Mouse (Mus musculus) kidney, embryonic 15.5 days (tissue): ENCODE data around the gene Mcm5. TPM values are rescaled to one million over a fixed set of nuclear protein-coding genes. Genes with fewer than 3 reads are reported as not detected.

Source experiments
- ATAC-seq: fragments of 200-750 bp; cut with Nextera tagmentation; replicated peaks from 2 replicates; pipeline ENCODE4 v1.8.0; 2017; ENCODE audit warnings: moderate TSS enrichment; ENCODE audit not compliant: low FRiP score
- H3K27ac ChIP-seq: fragments of 300-500 bp; sonication (generic); 2 replicates; pipeline ENCODE4 v1.5.1; 2015; ENCODE audit warnings: mild to moderate bottlenecking, inconsistent platforms
- H3K27me3 ChIP-seq: fragments of 300-500 bp; sonication (generic); 2 replicates; pipeline ENCODE4 v1.6.1; 2015; ENCODE audit warnings: inconsistent platforms
- H3K36me3 ChIP-seq: fragments of 300-500 bp; sonication (generic); 2 replicates; pipeline ENCODE4 v1.6.1; 2015; ENCODE audit warnings: inconsistent platforms
- H3K4me1 ChIP-seq: fragments of 300-500 bp; sonication (generic); 2 replicates; pipeline ENCODE4 v1.6.1; 2015; ENCODE audit warnings: inconsistent platforms
- H3K4me2 ChIP-seq: fragments of 300-500 bp; sonication (generic); 2 replicates; pipeline ENCODE4 v1.6.1; 2015; ENCODE audit warnings: moderate library complexity, mild to moderate bottlenecking, inconsistent platforms
- H3K4me3 ChIP-seq: fragments of 300-500 bp; sonication (generic); replicated peaks from 2 replicates; pipeline ENCODE4 v1.5.1; 2015; ENCODE audit warnings: mild to moderate bottlenecking, inconsistent platforms
- H3K9ac ChIP-seq: fragments of 300-500 bp; sonication (generic); 2 replicates; pipeline ENCODE4 v1.6.1; 2015; ENCODE audit warnings: mild to moderate bottlenecking, inconsistent platforms
- H3K9me3 ChIP-seq: fragments of 300-500 bp; sonication (generic); replicated peaks from 2 replicates; pipeline ENCODE4 v1.6.1; 2016; ENCODE audit warnings: inconsistent platforms
- WGBS: fragments of 180-500 bp; shearing (Covaris S2); methylation state at CpG from one replicate; pipeline ENCODE4 v1.1.7; 2015; ENCODE audit warnings: mixed read lengths; 5-methylcytosine and 5-hydroxymethylcytosine counted together
- polyA plus RNA-seq: library from polyadenylated mRNA; unstranded; fragments of >200 nt; fragmentation: Nextera tagmentation; extraction: Ambion mirVana; gene quantifications from 2 replicates; pipeline ENCODE4 v1.2.1, GENCODE M21; 2015

Gene Mcm5
- 173 and 194 TPM in 2 replicates for polyA plus RNA-seq

DNA sequence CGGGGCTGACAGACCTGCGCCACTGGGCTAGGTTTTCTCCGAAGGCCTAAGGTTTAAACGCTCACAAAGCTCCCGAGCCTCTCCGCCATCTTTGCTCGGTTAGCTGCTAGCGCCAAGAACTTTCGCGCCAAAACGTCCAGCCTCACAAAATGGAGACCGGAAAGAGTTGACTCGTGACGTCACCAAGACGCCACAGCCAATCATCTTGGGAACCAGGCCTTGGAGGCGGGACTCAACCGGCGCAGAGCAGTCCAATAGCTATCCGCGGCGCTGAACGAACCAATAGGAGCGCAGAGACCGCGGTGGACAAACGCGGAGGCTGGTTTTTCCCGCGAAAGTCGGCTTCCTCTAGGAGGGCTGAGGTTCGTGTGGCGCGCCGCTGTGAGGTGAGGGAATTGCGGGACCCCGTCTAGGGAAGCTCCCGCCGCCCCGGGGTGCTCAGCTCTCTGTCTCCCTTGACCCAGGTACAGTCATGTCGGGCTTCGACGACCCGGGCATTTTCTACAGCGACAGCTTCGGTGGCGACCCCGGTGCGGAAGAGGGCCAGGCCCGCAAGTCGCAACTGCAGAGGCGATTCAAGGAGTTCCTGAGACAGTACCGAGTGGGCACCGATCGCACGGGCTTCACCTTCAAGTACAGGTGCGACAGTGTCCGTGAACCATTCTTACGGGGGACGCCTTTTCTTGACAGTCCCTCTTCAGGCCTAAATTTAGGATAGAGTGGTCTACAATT, at the start of gene Mcm5:
Gene Mcm5 (plus strand): TSS at position 334 of the 732 bp plus-strand sequence.
- Histone ChIP-seq H3K36me3 (peaks cover 35% of the 10 kb centered on the region), H3K4me3 (peak within 1 kb of the TSS; percentile 83), H3K27me3 (no peaks in the 10 kb centered on the region), H3K4me2 (peak within 1 kb of the TSS; percentile 71), H3K9me3 (no peaks in the 10 kb centered on the region), H3K4me1 (peaks cover 31% of the 10 kb centered on the region), H3K9ac (peak within 1 kb of the TSS; percentile 70), H3K27ac (peak within 1 kb of the TSS; percentile 86)
- under 1% methylated on average over 59 of the region's 59 CpGs for WGBS
- ATAC-seq, result peak; percentile 98

DNA sequence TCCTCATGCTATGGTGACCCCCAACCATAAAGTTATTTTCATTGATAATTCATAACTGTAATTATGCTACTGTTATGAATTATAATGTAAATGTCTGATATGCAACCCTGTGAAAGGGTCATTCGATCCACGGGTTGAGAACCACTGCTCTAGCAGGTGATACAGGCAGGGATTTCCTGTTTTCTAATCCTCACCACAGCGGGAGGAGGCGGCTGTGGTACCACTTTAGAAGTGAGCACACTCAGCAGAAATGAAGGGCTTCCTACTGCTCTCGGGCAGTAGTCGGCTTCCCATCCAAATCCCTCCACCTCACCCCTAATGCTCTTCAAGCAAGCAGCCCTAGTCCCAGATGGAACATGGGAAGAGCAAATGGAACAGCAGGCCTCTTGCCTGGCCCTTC, 49.3 kb upstream of the Mcm5 start:
- no peak overlapping the region for H3K4me2 ChIP-seq
- no peak overlapping the region for H3K9ac ChIP-seq
- peaks cover 24% of the 10 kb centered on the region for H3K36me3 ChIP-seq
- 80% methylated on average over 6 of the region's 6 CpGs for WGBS
- no peaks in the 10 kb centered on the region for H3K27me3 ChIP-seq
- H3K9me3 ChIP-seq, result no peaks in the 10 kb centered on the region
- no peak for ATAC-seq
- no peak overlapping the region for H3K27ac ChIP-seq
- no peak overlapping the region for H3K4me3 ChIP-seq
- H3K4me1 ChIP-seq, result no peaks in the 10 kb centered on the region

- 89% methylated on average over 2 of the region's 2 CpGs for WGBS
- no peak overlapping the region for H3K4me2 ChIP-seq
- no peak for ATAC-seq
- no peaks in the 10 kb centered on the region for H3K9me3 ChIP-seq
- H3K27me3 ChIP-seq, result no peaks in the 10 kb centered on the region
- no peaks in the 10 kb centered on the region for H3K4me1 ChIP-seq
- no peak overlapping the region for H3K9ac ChIP-seq
- H3K36me3 ChIP-seq, result peaks cover 32% of the 10 kb centered on the region
- H3K27ac ChIP-seq, result no peak overlapping the region
- H3K4me3 ChIP-seq, result no peak overlapping the region
Measured at GRCm38 (mm10) chr8:75060815-75061214, 48.6 kb upstream of the Mcm5 start.

GRCm38 (mm10) chr8:75063290-75063689, 46.1 kb upstream of the Mcm5 start:
- ATAC-seq, result no peak
- no peaks in the 10 kb centered on the region for H3K9me3 ChIP-seq
- H3K27me3 ChIP-seq, result no peaks in the 10 kb centered on the region
- H3K4me3 ChIP-seq, result no peak overlapping the region
- H3K9ac ChIP-seq, result no peak overlapping the region
- peaks cover 27% of the 10 kb centered on the region for H3K36me3 ChIP-seq
- 60% methylated on average over 3 of the region's 3 CpGs for whole genome bisulfite sequencing
- no peak overlapping the region for H3K4me2 ChIP-seq
- no peak overlapping the region for H3K27ac ChIP-seq
- H3K4me1 ChIP-seq, result no peaks in the 10 kb centered on the region

DNA sequence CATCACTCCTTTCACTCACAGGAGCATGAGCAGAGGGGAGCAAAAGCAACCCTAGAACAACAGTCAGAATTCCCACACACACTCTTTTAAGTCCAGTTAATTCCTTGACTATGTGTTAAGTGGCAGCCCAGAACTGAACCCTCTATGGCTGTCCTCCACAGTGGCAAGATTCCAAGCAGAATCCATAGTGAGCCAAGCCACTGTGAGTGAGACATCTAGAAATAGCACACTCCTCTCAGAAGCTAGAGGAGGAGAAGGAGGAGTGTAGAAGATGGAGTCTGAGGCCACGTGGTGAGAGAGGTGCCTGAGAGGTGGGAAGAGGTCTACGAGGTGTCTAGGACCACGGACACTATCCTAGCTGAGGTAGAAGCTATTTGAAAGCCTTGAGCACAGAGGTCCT, 44.6 kb upstream of the Mcm5 start:
- peaks cover 27% of the 10 kb centered on the region for H3K36me3 ChIP-seq
- no peak overlapping the region for H3K4me2 ChIP-seq
- H3K4me3 ChIP-seq, result no peak overlapping the region
- H3K27ac ChIP-seq, result no peak overlapping the region
- no peaks in the 10 kb centered on the region for H3K27me3 ChIP-seq
- no peaks in the 10 kb centered on the region for H3K4me1 ChIP-seq
- no peaks in the 10 kb centered on the region for H3K9me3 ChIP-seq
- no peak overlapping the region for H3K9ac ChIP-seq
- no peak for ATAC-seq
- 91% methylated on average over 3 of the region's 3 CpGs for WGBS

DNA sequence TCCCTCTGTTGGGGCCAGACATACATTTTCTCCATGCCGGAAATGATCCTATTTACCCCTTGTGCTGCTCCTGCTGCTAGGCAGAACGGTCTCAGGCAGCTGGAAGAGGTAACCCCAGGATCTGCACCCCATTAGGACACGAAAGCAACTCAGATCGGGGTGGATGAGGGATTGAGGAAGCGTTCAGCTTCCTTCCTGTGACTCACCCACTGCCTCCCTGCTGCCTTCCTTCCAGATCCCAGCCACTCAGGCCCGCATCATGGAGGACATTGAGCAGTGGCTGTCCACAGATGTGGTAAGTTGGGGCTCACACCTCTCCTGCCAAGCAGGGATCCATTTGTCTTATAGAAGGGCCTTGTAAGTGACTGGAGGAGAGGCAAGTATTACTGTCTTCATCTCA, 42.1 kb upstream of the Mcm5 start:
- Histone ChIP-seq H3K9ac (no peak overlapping the region), H3K4me2 (no peak overlapping the region), H3K4me1 (no peaks in the 10 kb centered on the region), H3K4me3 (no peak overlapping the region), H3K36me3 (peaks cover 23% of the 10 kb centered on the region), H3K9me3 (no peaks in the 10 kb centered on the region), H3K27me3 (no peaks in the 10 kb centered on the region), H3K27ac (no peak overlapping the region)
- 69% methylated on average over 6 of the region's 6 CpGs for WGBS
- ATAC-seq, result no peak

GRCm38 (mm10) chr8:75070297-75070696, 39.1 kb upstream of the Mcm5 start:
- no peak overlapping the region for H3K9ac ChIP-seq
- no peaks in the 10 kb centered on the region for H3K9me3 ChIP-seq
- no peak overlapping the region for H3K27ac ChIP-seq
- no peak overlapping the region for H3K4me3 ChIP-seq
- WGBS, result 78% methylated on average over 1 of the region's 1 CpGs
- no peak overlapping the region for H3K4me2 ChIP-seq
- peaks cover 12% of the 10 kb centered on the region for H3K36me3 ChIP-seq
- no peaks in the 10 kb centered on the region for H3K4me1 ChIP-seq
- H3K27me3 ChIP-seq, result no peaks in the 10 kb centered on the region
- ATAC-seq, result no peak

DNA sequence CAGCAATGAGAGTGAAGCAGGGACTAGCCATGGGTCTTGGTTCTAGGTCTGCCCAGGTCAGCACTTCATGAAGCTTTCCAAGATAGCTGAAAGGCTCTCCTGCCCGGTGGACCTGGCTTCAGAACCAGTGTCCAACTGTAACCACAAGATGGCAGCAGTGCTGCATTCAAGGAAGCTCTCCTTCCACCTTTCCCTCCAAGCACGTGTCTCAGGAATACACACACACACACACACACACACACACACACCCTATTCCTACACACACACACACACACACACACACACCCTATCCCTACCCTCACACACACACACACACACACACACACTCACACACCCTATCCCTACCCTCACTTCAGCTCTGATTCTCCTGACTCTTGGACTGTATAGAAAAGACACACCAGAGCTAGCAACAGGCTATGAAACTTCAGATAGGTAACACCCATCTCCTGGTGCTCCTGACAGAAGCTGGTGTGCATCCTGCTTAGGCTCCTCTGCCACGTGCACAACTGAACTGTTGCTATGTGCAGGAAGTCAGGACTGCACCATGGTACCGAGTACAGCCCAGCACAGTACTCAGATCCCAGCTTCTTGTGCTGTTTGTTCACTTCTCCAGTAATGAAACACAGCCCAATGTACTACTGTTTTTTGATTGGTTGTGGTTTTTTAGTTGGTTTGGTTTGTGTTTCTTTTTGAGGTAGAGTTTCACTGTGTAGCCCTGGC, 37.6 kb upstream of the Mcm5 start:
- H3K4me2 ChIP-seq, result no peak overlapping the region
- no peaks in the 10 kb centered on the region for H3K27me3 ChIP-seq
- H3K27ac ChIP-seq, result no peak overlapping the region
- WGBS, result 23% methylated on average over 4 of the region's 4 CpGs
- no peaks in the 10 kb centered on the region for H3K4me1 ChIP-seq
- H3K9me3 ChIP-seq, result no peaks in the 10 kb centered on the region
- H3K36me3 ChIP-seq, result no peaks in the 10 kb centered on the region
- H3K9ac ChIP-seq, result no peak overlapping the region
- ATAC-seq, result peak; percentile 87
- H3K4me3 ChIP-seq, result no peak overlapping the region

DNA sequence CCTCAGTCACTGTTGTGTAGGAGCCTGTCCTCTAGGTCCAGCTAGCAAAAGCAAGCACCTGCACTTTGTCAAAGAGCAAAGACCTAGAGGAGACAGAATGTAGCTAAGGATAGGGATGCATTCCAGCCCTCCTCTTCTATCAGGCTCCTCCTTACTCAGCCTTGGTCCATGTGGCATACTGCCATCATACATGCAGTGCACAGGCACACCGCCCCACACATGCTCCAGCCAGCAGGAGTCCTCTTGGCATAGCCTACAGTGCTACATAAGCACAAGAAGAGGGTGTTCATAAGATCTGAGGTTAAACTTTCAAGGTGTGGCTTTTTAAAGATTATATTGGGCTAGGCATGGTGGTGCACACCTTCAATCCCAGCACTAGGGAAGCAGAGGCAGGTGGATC, 34.5 kb upstream of the Mcm5 start:
- Histone ChIP-seq H3K9me3 (no peaks in the 10 kb centered on the region), H3K9ac (no peak overlapping the region), H3K4me3 (no peak overlapping the region), H3K27ac (no peak overlapping the region), H3K4me2 (no peak overlapping the region), H3K27me3 (no peaks in the 10 kb centered on the region), H3K36me3 (no peaks in the 10 kb centered on the region), H3K4me1 (no peaks in the 10 kb centered on the region)
- WGBS, result 90% methylated on average over 1 of the region's 1 CpGs
- no peak for ATAC-seq

- no peak for ATAC-seq
- peaks cover 4% of the 10 kb centered on the region; the same call in 1 of the 2 replicates for H3K4me1 ChIP-seq
- H3K9me3 ChIP-seq, result no peaks in the 10 kb centered on the region
- WGBS, result 84% methylated on average over 1 of the region's 1 CpGs
- no peak overlapping the region for H3K4me3 ChIP-seq
- no peaks in the 10 kb centered on the region for H3K36me3 ChIP-seq
- no peak overlapping the region for H3K4me2 ChIP-seq
- H3K9ac ChIP-seq, result no peak overlapping the region
- H3K27me3 ChIP-seq, result no peaks in the 10 kb centered on the region
- H3K27ac ChIP-seq, result no peak overlapping the region
Measured at GRCm38 (mm10) chr8:75078215-75078614, 31.2 kb upstream of the Mcm5 start.

- Histone ChIP-seq H3K27me3 (no peaks in the 10 kb centered on the region), H3K4me3 (no peak overlapping the region), H3K27ac (no peak overlapping the region), H3K36me3 (no peaks in the 10 kb centered on the region), H3K4me2 (no peak overlapping the region), H3K4me1 (peaks cover 6% of the 10 kb centered on the region; the same call in 1 of the 2 replicates), H3K9me3 (no peaks in the 10 kb centered on the region), H3K9ac (no peak overlapping the region)
- WGBS, result 94% methylated on average over 9 of the region's 9 CpGs
- no peak for ATAC-seq
Measured at GRCm38 (mm10) chr8:75078851-75079250, 30.5 kb upstream of the Mcm5 start.

- H3K4me3 ChIP-seq, result no peak overlapping the region
- no peaks in the 10 kb centered on the region for H3K9me3 ChIP-seq
- peaks cover 10% of the 10 kb centered on the region; the same call in 1 of the 2 replicates for H3K4me1 ChIP-seq
- H3K9ac ChIP-seq, result no peak overlapping the region
- WGBS, result 67% methylated on average over 9 of the region's 9 CpGs
- no peak overlapping the region for H3K27ac ChIP-seq
- no peaks in the 10 kb centered on the region for H3K27me3 ChIP-seq
- no peak overlapping the region for H3K4me2 ChIP-seq
- H3K36me3 ChIP-seq, result no peaks in the 10 kb centered on the region
- ATAC-seq, result no peak
Measured at GRCm38 (mm10) chr8:75081364-75082040, 27.9 kb upstream of the Mcm5 start.
